Mouse (Mus musculus) hindbrain, embryonic 11.5 days (tissue): ENCODE data around the gene Hephl1. TPM values are rescaled to one million over a fixed set of nuclear protein-coding genes. Genes with fewer than 3 reads are reported as not detected.
"Not testable (repeated sequence)": the region's sequence is repeated elsewhere in the genome, so short reads cannot be mapped to it uniquely, and the experiment has no call there.

ENCODE experiments used
- ATAC-seq: fragments of 200-750 bp; cut with Nextera tagmentation; 2 replicates; pipeline ENCODE4 v1.8.0; 2017; ENCODE audit warnings: mild to moderate bottlenecking, moderate TSS enrichment, moderate library complexity; ENCODE audit not compliant: low FRiP score
- DNase-seq: peaks from one replicate; pipeline ENCODE4 v3.0.0-alpha.2; 2015; ENCODE audit warnings: low spot score
- H3K27ac ChIP-seq: fragments of 300-500 bp; sonication (generic); 2 replicates; pipeline ENCODE4 v1.5.1; 2014; ENCODE audit warnings: mild to moderate bottlenecking, low read depth, low read length
- H3K27me3 ChIP-seq: fragments of 300-500 bp; sonication (generic); 2 replicates; pipeline ENCODE4 v1.6.1; 2014; ENCODE audit warnings: mild to moderate bottlenecking, low read length, moderate library complexity, mixed read lengths; ENCODE audit not compliant: control insufficient read depth, insufficient read depth
- H3K36me3 ChIP-seq: fragments of 300-500 bp; sonication (generic); 2 replicates; pipeline ENCODE4 v1.6.1; 2014; ENCODE audit warnings: mild to moderate bottlenecking, low read length, moderate library complexity, mixed read lengths; ENCODE audit not compliant: control insufficient read depth, insufficient read depth
- H3K4me1 ChIP-seq: fragments of 300-500 bp; sonication (generic); replicated peaks from 2 replicates; pipeline ENCODE4 v1.6.1; 2014; ENCODE audit warnings: low read length, mixed read lengths; ENCODE audit not compliant: control insufficient read depth, insufficient read depth
- H3K4me2 ChIP-seq: fragments of 300-500 bp; sonication (generic); replicated peaks from 2 replicates; pipeline ENCODE4 v1.6.1; 2014; ENCODE audit warnings: mild to moderate bottlenecking, low read depth, low read length
- H3K4me3 ChIP-seq: fragments of 300-500 bp; sonication (generic); 2 replicates; pipeline ENCODE4 v1.5.1; 2014; ENCODE audit warnings: low read depth, low read length
- H3K9ac ChIP-seq: fragments of 300-500 bp; sonication (generic); 2 replicates; pipeline ENCODE4 v1.6.1; 2014; ENCODE audit warnings: low read depth, low read length
- H3K9me3 ChIP-seq: fragments of 300-500 bp; sonication (generic); 2 replicates; pipeline ENCODE4 v1.6.1; 2016; ENCODE audit warnings: low read length; ENCODE audit not compliant: control insufficient read depth
- WGBS: fragments of 180-500 bp; shearing (Covaris S2); extraction: QIAGEN DNeasy Blood & Tissue Kit; methylation state at CpG from one replicate; pipeline ENCODE4 v1.1.7; 2014; 5-methylcytosine and 5-hydroxymethylcytosine counted together
- polyA plus RNA-seq: library from polyadenylated mRNA; unstranded; fragments of >200 nt; fragmentation: Nextera tagmentation; extraction: Ambion mirVana; gene quantifications from 2 replicates; pipeline ENCODE4 v1.2.1, GENCODE M21; 2014

The Hephl1 gene
- polyA plus RNA-seq, 1 experiment from 2014 or later = not detected

- peak; percentile 5 for DNase-seq
Measured at GRCm38 (mm10) chr9:15114102-15114501, 2.2 kb upstream of the Hephl1 start.

GRCm38 (mm10) chr9:15108101-15108500 lies 3.8 kb downstream of the Hephl1 start:
- no peak for ATAC-seq
- Histone ChIP-seq H3K27ac (no peak overlapping the region), H3K27me3 (no peaks in the 10 kb centered on the region), H3K4me2 (no peak overlapping the region), H3K4me3 (no peak overlapping the region), H3K9ac (no peak overlapping the region), H3K36me3 (no peaks in the 10 kb centered on the region), H3K4me1 (no peaks in the 10 kb centered on the region), H3K9me3 (no peaks in the 10 kb centered on the region)
- 75% methylated on average over 9 of the region's 9 CpGs for WGBS
- DNase-seq = no peak

More at GRCm38 (mm10) chr9:15114102-15114501, 2.2 kb upstream of the Hephl1 start:
- WGBS = 34% methylated on average over 6 of the region's 6 CpGs
- no peak overlapping the region for H3K27ac ChIP-seq
- H3K4me3 ChIP-seq = no peak overlapping the region
- no peak for ATAC-seq
- H3K4me1 ChIP-seq = no peaks in the 10 kb centered on the region
- no peaks in the 10 kb centered on the region for H3K9me3 ChIP-seq
- no peaks in the 10 kb centered on the region for H3K36me3 ChIP-seq
- H3K4me2 ChIP-seq = no peak overlapping the region
- no peak overlapping the region for H3K9ac ChIP-seq
- no peaks in the 10 kb centered on the region for H3K27me3 ChIP-seq

GRCm38 (mm10) chr9:15105136-15105535 lies 6.8 kb downstream of the Hephl1 start:
- ATAC-seq (no peak), DNase-seq (no peak)
- Histone ChIP-seq H3K4me1 (no peaks in the 10 kb centered on the region), H3K9ac (no peak overlapping the region), H3K4me3 (no peak overlapping the region), H3K36me3 (no peaks in the 10 kb centered on the region), H3K27me3 (no peaks in the 10 kb centered on the region), H3K27ac (no peak overlapping the region), H3K4me2 (no peak overlapping the region), H3K9me3 (no peaks in the 10 kb centered on the region)
- WGBS = 73% methylated on average over 4 of the region's 4 CpGs

- H3K27me3 ChIP-seq = no peaks in the 10 kb centered on the region
- H3K4me2 ChIP-seq = no peak overlapping the region
- no peaks in the 10 kb centered on the region for H3K36me3 ChIP-seq
- 64% methylated on average over 11 of the region's 11 CpGs for WGBS
- no peak overlapping the region for H3K4me3 ChIP-seq
- no peaks in the 10 kb centered on the region for H3K4me1 ChIP-seq
- no peak overlapping the region for H3K27ac ChIP-seq
- H3K9ac ChIP-seq = no peak overlapping the region
- no peak for DNase-seq
- no peaks in the 10 kb centered on the region for H3K9me3 ChIP-seq
- ATAC-seq = no peak
Measured at GRCm38 (mm10) chr9:15103579-15104300, 8.2 kb downstream of the Hephl1 start.

- no peaks in the 10 kb centered on the region for H3K4me1 ChIP-seq
- no peaks in the 10 kb centered on the region for H3K27me3 ChIP-seq
- ATAC-seq (no peak), DNase-seq (no peak)
- no peaks in the 10 kb centered on the region for H3K36me3 ChIP-seq
- WGBS = 87% methylated on average over 7 of the region's 7 CpGs
- H3K9me3 ChIP-seq = no peaks in the 10 kb centered on the region
- H3K4me2 ChIP-seq = no peak overlapping the region
- no peak overlapping the region for H3K9ac ChIP-seq
- H3K27ac ChIP-seq = no peak overlapping the region
- H3K4me3 ChIP-seq = no peak overlapping the region
Measured at GRCm38 (mm10) chr9:15101531-15102161, 10.3 kb downstream of the Hephl1 start.

GRCm38 (mm10) chr9:15098421-15098820 lies 13.5 kb downstream of the Hephl1 start:
- not testable (repeated sequence) for H3K9ac ChIP-seq, H3K4me3 ChIP-seq, H3K4me2 ChIP-seq, DNase-seq, ATAC-seq, H3K36me3 ChIP-seq, H3K27me3 ChIP-seq, H3K27ac ChIP-seq, H3K4me1 ChIP-seq, H3K9me3 ChIP-seq
- WGBS = 93% methylated on average over 5 of the region's 7 CpGs

- H3K9ac ChIP-seq = no peak overlapping the region
- ATAC-seq (no peak), DNase-seq (no peak)
- H3K36me3 ChIP-seq = no peaks in the 10 kb centered on the region
- no peaks in the 10 kb centered on the region for H3K27me3 ChIP-seq
- 86% methylated on average over 2 of the region's 2 CpGs for WGBS
- no peaks in the 10 kb centered on the region for H3K4me1 ChIP-seq
- H3K9me3 ChIP-seq = no peaks in the 10 kb centered on the region
- H3K4me2 ChIP-seq = no peak overlapping the region
- H3K27ac ChIP-seq = no peak overlapping the region
- H3K4me3 ChIP-seq = no peak overlapping the region
Measured at GRCm38 (mm10) chr9:15097172-15097571, 14.7 kb downstream of the Hephl1 start.

- WGBS = 73% methylated on average over 1 of the region's 1 CpGs
- ATAC-seq = no peak
Measured at GRCm38 (mm10) chr9:15096161-15096560, 15.7 kb downstream of the Hephl1 start.

GRCm38 (mm10) chr9:15095206-15095605 lies 16.7 kb downstream of the Hephl1 start:
- H3K4me3 ChIP-seq = no peak overlapping the region
- no peak overlapping the region for H3K9ac ChIP-seq
- no peak overlapping the region for H3K27ac ChIP-seq
- no peaks in the 10 kb centered on the region for H3K9me3 ChIP-seq
- H3K27me3 ChIP-seq = no peaks in the 10 kb centered on the region
- no peaks in the 10 kb centered on the region for H3K36me3 ChIP-seq
- no peak for DNase-seq
- no peak overlapping the region for H3K4me2 ChIP-seq
- no peaks in the 10 kb centered on the region for H3K4me1 ChIP-seq
- no peak for ATAC-seq
- WGBS = 75% methylated on average over 3 of the region's 3 CpGs

More at GRCm38 (mm10) chr9:15096161-15096560, 15.7 kb downstream of the Hephl1 start:
- no peaks in the 10 kb centered on the region for H3K4me1 ChIP-seq
- no peaks in the 10 kb centered on the region for H3K36me3 ChIP-seq
- DNase-seq = no peak
- H3K27me3 ChIP-seq = no peaks in the 10 kb centered on the region
- no peak overlapping the region for H3K4me2 ChIP-seq
- no peaks in the 10 kb centered on the region for H3K9me3 ChIP-seq
- no peak overlapping the region for H3K4me3 ChIP-seq
- H3K27ac ChIP-seq = no peak overlapping the region
- no peak overlapping the region for H3K9ac ChIP-seq
